ENCODE assay signal across 7 mouse cellular contexts in genomic region chr1:159523578-159523977, GRCm38 (mm10). TPM values are rescaled to one million over a fixed set of nuclear protein-coding genes. Genes with fewer than 3 reads are reported as not detected.
DNase-seq lines count a peak whose midpoint lies in the region; ATAC-seq lines count a peak whose summit lies in the region.

TSS of gene Tnr (plus strand) at chr1:159523769.

- H3K36me3 ChIP-seq in heart, embryonic 16.5 days (ENCODE audit: control insufficient read depth, insufficient read depth): no peaks in the 10 kb centered on the region

- H3K4me3 ChIP-seq in heart, embryonic 16.5 days (ENCODE audit: low read length): no peak within 1 kb of the TSS

- H3K4me1 ChIP-seq in heart, embryonic 16.5 days (ENCODE audit: control insufficient read depth, insufficient read depth, low read length): no peaks in the 10 kb centered on the region

- H3K27me3 ChIP-seq in heart, embryonic 16.5 days (ENCODE audit: control insufficient read depth, insufficient read depth, low read length): peaks cover 14% of the 10 kb centered on the region

- ATAC-seq in heart, embryonic 16.5 days (replicated peaks; ENCODE audit: extremely low read depth, insufficient read depth, low FRiP score): no peak

- no peaks in the 10 kb centered on the region for H3K9me3 ChIP-seq in heart, embryonic 16.5 days (replicated peaks; ENCODE audit: control insufficient read depth, low read length)

- H3K4me2 ChIP-seq in heart, embryonic 16.5 days (ENCODE audit: low read depth, low read length): peak within 1 kb of the TSS; percentile 44; the same call in 1 of the 2 replicates

- no peak within 1 kb of the TSS for H3K9ac ChIP-seq in heart, embryonic 16.5 days (ENCODE audit: low read length)

- DNase-seq in B cell, adult 2 months: peak; percentile 6 to 12
- peak; percentile 42 for DNase-seq in Muller cell, postnatal 12 days (ENCODE audit: inconsistent ontology term)
- peak; percentile 34 to 64 for DNase-seq in cerebellum, postnatal 4 days (ENCODE audit: low spot score in 2 of 2)
- DNase-seq in layer of hippocampus, adult 9-11 months: peak; percentile 83
- DNase-seq in lung, postnatal 36 days: peak; percentile 56
- DNase-seq in right cerebral cortex, postnatal 36 days (ENCODE audit: low spot score in 2 of 2): peak; percentile 67 to 85

- H3K27ac ChIP-seq in heart, embryonic 16.5 days (ENCODE audit: low read length): no peak within 1 kb of the TSS

- WGBS in heart, embryonic 16.5 days: 8% methylated on average over 8 of the region's 8 CpGs

RNA-seq across cellular contexts. Expression of gene Tnr, which starts in this region (rescaled TPM):
- 0.32 TPM in 1 of 2 replicates, not detected in the other for polyA plus RNA-seq in heart, embryonic 16.5 days (2015; fragmentation: Nextera tagmentation; extraction: Ambion mirVana)

Comparison
In these comparisons a context has a peak if more than half of its experiments do, and no peak if none do; other contexts are left out.
1. DNase-seq: peak in every context shown above with its lines; median percentile 83 in layer of hippocampus, adult 9-11 months; 76 in right cerebral cortex, postnatal 36 days; 56 in lung, postnatal 36 days; 49 in cerebellum, postnatal 4 days; 42 in Muller cell, postnatal 12 days; 9 in B cell, adult 2 months.